Mouse (Mus musculus): Measurements from ENCODE around the gene 0610010K14Rik.

The 0610010K14Rik gene

DNA sequence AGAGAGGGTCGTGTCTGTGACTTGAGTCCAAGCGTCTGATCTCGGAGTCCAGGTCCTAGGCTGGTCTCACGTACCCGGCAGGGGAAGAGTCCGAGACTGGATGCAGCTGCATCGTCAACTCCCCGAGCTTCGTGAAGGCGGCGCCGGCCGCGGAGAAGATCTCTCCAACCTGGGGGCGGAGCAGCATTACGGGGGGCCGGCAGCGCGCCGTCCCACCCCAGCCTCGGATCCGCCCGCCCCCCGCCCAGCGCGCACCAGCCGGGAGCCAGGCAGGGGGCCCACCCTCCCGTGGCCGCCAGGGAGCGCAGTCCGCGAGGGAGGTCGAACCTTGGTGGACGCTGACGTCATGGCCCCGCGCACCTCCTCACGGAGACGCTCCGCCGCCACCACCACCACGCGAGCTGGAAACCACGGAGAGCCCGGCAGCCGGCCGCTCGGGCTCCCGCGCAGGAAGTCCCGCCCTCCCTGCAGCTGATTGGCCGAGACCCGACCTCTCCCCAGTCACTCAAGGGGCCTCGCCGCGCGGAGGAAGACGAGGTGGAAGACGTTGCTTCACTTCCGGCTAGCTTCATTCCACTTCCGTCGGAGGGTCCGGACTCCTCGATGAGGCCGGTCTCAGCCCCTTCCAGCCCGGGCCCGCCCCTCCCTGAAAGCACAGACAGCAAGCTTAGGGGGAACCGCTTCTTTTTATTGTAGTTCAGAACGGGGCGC is at the start of gene 0610010K14Rik:
TSS of gene 0610010K14Rik (minus strand) at position 458 of the 711 bp plus-strand sequence.
- peak; percentile 100 for DNase-seq

DNA sequence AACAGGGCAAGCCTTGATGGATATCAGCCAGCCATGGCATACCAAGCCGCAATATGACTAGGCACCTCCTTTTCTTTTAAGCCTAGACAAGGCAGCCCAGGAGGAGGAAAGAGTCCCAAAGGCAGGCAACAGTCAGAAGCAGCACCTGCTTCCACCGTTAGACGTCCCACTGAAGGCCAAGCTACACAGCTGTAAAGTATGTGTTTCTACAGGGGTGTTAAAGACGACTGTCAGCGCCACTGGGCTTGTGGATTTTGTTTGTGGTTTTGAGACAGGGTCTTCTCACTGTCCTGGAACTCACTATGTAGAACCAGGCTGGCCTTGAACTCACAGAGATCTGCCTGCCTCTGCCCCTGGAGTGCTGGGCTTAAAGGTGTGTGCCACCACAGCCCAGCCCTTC is 48.0 kb upstream of the 0610010K14Rik start:
- no peak for DNase-seq

DNA sequence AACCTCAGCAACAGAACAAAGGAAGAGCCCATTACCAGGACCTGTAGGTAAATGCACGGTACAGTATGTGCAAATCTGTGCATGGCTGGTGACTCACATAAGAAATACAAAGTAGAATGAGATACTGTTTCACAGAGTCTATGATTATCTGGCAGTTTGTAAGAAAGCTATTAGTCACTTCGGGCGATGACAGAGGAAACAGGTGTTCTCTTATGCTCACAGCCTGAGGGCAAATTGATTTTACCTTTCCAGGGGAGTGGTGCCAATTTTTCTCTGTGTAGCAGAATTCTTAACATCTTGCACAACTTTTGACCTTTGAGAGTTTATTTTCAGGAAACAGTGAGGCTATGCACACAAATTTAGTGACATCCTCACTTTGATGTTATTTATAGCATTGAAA is 47.0 kb upstream of the 0610010K14Rik start:
- DNase-seq: no peak

DNA sequence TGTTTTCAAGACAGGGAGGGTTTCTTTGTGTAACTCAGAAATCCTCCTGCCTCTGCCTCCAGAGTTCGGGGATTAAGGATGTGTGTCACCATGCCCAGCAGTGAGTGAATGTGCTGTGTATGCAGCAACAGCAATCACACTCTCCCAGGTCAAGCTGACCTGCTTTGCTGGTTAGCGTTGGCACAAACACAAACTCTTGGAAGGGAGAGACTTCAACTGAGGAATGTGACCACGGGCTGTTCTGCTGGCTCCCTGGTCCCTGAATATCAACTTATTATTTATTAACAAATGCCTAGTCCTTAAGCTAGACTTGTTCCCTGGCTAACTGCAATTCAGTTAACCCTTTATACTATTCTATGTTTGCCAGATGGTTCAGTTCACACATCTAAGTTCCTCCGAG is 46.0 kb upstream of the 0610010K14Rik start:
- peak; percentile 91 for DNase-seq

DNA sequence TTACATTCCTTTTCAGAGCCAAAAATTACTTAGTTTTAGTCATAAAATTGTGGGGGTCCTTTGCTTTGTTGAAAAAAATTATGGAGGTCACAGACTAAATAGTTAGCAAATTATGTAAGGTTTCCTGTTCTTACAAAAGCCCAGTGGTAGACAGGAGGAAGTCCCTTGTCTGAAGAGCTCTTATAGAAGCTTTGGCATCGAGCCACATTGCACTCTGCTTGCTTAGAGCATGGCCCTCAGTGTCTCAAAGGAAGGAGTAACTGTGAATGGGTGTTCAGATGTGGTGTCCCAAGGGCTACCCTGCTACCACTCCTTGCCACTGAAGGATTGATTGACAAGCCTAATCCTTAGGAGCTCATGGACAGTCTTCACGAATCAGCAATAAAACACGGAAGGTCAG is 42.7 kb upstream of the 0610010K14Rik start:
- DNase-seq: peak; percentile 92

DNA sequence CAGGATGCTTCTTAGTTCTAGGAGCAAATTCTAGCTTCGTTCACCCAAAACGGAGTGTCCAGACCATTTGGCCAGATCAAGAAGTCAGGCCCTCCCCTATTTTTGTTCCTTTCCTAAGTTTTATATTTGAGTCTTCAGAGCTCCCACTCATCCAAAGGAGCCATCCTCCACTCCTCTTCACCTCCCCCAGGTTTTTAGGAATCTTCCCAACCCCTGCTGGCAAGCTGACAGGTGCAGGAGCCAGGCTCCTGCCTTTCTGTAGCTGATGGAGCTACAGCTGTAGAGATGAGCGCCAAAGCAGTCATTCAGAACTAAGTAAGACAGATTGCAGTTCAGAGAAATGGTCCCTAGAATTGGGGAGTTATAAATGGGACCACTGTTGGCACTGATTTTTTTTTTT is 41.2 kb upstream of the 0610010K14Rik start:
- peak; percentile 60 for DNase-seq

DNA sequence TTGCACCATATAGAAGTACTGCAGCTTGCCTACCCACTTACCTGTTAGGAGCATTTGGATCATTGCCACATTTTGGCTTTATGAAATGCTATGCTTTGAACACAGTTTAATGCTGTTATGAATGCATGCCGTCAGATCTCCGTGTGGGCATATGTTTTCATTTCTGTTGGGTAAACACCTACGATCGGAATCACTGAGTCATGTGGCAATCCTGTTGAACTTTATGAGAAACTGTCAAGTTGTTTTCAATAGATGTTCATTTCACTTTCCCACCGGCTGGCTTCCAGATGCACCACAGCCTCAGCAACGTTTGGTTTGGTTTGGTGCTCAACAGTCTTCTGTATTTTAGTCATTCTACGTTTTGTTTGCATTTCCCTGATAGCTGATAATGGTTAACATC is 33.9 kb upstream of the 0610010K14Rik start:
- no peak for DNase-seq

DNA sequence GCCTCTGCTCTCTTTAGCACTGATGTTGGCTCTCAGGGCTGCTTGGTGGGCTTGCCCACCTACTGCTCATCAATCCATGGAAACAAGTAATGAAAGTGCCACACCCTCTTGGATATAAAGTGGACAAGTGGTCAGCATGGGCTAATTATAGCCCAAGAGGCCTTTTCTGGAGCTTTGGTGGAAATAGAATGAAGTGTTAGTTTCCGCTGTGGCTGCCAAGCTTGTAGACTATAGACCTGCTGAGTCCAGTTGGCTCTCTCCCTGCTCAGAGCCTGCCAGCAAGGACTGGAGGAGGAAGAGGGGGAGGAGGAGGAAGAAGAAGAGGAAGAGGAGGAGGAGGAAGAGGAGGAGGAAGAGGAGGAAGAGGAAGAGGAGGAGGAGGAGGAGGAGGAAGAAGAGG is 28.7 kb upstream of the 0610010K14Rik start:
- DNase-seq: peak; percentile 96

DNA sequence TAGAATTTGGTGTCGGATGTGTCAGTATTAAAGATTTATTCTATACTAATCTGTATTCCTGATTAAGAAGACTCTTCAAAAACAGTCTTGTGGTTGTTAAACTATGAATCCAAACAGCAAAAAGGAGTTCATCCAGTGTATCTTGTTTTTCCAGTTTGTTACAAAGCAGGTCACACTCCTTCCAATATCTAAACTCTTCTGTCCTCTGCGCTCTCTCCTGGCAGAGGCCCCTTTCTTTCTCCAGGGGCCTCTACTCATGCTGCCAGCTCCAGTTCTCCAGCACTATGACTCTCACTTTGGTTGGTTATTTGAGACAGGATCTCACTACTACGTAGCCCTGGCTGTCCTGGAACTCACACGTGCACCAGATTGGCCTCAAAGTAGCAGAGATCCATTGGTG is 28.1 kb upstream of the 0610010K14Rik start:
- DNase-seq: no peak

DNA sequence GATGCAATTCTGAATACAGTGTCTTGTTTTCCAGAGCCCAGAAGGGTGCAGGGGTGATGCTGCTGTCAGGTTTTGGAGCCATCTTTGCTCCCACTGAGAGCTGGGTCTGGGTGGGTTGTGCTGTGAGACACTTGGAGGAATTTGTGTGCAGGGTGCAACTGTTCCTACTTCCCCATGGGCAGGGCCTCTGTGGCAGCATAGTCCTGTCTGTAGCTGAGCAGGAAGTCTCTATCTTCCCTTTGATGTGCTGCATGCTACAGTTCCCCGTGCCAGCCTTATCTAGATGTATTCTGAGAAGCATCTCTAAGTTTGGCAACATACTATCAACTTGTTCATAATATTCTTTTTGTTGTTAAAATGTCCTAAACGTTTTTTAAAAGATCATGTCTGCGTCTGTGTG is 27.5 kb upstream of the 0610010K14Rik start:
- no peak for DNase-seq

DNA sequence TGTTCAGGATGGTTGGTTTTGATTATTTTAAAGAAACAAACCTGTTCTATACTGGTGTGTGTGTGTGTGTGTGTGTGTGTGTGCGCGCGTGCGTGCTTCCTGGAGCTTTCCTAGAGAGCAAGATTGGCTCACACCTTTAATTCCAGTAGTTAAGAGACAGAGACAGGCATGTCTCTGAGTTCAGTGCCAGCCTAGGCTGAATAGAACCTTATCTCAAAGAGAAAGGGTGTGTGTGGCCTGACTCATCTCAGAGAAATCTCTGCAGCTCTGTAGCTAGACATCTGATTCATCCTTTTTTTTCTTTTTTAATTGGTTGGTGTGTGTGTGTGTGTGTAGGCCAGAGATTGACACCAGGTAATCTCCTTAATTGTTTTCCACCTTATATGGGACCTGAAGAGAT is 21.3 kb upstream of the 0610010K14Rik start:
- DNase-seq: no peak

DNA sequence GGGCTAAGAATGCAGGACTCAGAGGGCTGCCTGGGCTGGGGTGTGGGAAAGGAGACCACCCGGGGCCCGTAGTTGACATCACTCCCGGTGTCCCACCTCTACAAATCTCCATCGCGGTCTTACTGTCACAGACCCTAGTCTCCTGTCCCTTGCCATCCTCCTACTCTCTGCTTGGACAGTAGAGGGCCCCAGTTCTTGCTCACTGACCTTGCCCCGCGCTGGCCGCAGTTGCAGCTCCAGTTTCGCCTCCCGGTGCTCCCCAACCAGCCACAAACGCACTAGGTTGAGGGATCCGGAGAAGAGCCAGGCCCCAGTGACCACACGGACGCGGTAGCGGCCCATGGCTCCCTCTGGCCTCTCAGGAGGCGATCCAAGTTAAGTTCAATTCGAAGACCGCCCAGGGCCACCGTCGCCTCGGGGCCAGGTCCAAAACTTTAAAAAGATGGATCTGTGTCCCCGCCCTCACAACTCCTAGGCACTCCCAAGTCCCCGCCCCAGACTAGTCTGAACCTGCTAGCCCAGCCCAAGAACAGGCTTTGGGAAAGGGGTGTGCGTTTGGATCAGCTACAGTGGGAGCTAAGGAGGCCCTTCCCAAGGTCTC is 17.3 kb upstream of the 0610010K14Rik start, which contains the start of gene Alox12:
TSS of gene Alox12 (minus strand) at position 423 of the 601 bp plus-strand sequence.
- peak; percentile 96 for DNase-seq

DNA sequence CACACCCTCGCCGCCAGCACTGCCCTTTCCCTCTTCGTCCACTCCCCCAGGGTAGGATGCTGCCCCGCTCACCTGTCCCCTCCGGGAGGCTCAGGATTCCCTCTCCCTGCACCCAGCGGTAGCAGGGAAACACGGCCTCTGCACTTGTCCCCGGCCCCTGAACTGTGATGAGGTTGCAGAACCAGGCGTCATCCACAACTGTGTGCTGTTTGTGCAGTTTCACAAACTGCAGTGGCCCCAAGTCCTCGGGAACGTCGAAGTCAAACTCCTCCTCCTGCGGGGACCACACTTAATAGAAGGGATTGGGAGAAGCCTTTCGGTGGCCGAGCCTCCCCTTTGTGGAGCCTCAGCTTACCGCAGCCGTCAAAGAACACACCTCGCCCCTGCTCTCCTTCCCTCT is 16.6 kb upstream of the 0610010K14Rik start:
- peak; percentile 86 for DNase-seq

DNA sequence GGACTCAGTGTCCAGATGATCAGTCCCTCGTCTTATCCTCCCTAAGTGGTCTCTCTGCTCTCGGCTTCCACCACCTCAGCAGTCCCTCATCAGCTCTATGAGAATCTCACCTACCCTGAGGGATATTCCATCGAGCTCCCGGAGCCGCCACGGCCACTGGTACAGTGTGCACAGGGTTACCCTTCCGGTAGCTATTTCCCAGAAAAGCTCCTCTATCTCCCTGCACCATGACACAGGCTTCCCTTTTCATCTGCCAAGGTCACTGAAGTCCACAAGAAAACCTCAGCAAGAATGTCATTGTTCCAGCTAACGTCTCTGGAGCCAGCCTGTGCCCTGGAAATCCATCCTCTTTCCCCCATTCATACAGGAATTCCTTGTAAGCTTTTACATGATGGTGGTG is 14.1 kb upstream of the 0610010K14Rik start:
- DNase-seq: peak; percentile 76

DNA sequence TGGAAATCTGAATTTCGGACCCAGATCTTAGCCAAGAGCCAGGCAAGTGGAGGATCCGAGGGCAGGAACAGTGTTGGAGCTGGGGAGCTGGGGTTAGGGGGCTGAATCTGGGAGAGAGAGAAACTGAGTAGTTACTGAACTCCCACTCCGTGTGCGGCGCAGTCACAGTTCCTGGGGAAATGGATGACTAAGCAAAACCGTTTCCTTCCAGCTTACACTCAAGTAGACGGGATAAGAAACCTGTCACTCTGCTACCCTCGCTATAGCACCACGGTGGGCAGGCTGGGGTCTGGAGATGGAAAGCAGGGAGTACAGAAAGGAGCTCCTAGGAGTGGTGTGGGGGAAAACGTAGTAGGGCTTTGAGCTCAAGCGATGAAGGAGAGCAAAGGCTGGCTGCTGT is 12.4 kb upstream of the 0610010K14Rik start:
- peak; percentile 52 for DNase-seq

DNA sequence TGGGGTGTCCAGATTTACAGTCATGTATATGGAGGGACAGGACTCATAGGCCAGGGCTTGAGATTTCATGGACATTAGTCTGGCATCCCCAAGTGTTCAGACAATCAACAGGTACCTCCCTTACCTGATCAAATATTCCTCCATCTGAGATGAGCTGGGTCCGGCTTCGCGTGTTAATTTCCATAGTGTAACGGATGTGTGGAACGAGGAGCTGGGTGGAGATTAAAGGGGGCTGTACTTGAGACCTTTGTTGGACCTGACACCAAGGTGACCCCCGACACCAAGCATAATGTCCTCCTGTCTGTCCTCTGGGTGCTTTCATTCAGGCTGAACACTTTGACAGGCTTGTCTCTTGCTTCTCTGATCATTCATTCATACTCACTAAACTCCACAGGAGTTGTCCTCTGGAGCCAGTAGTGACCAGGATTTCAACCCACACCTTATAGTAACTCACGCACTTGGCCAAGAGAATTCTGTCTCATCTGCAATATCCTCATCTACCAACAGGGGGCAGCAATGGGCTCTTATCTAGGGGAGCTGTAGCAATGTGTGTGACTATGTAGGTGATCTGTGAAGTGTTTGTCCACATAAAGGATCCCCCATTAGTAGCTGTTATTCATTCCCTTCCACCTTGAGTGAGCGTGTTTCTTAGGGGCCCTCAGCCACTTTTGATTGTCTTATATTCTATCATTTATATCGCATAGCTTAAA is 9.6 kb upstream of the 0610010K14Rik start:
- DNase-seq: peak; percentile 90

DNA sequence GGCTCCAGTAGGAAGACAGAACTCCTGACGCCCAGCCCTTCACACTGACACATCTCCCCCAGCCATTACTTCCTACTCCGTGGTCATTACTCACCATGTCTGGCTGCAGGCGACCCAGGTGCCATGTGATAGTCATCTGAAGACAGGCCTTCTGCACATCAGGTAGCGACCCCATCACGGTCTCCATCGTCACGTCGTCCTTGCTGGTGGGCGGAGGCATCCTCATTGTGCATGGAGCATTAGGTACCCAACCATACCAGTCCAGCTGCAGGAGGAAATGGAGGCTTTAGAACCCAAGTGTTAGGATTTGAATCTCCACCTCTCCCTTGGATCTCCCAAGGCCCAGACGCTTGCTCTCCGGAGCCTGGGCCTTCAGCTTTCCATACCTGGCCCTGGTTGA is 4.9 kb upstream of the 0610010K14Rik start:
- DNase-seq: peak; percentile 92

DNA sequence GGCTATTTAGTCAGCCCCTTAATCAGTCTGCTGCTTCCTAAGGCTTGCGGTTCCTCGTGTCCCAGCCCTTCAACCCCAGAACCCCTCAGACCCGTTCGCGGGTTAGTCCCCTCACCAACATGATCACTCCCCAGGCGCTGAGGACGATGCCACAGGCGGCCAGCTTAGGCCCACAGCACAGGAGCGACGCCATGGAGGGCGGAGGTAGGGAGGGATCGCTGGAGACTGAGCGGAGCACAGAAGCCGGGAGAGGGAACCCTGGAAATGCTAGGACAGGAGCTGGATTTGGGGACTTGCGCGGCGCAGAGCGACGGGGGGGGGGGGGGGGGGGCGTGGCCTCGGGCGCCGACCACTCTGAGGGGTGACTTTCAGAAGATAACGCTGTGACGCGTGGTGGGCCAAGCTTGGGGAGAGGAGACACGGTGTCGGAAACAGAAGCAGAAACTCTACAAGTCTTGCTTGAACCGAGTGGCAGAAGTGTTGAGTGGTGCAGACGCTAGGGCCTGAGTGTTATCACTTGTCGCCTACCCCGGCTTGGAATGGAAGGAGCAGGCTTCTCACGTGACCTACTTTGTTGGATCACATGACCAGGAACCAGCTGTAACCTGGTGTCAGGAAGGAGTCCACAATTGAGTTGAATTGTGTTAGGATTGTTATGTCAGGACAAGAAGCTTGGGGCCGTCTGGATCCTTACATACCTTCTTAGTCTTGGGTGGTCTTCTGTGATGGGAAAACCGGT is 2.0 kb upstream of the 0610010K14Rik start, which contains the start of the genes Gm21988 and Rnasek:
TSS of gene Gm21988 (minus strand) at position 290 of the 739 bp plus-strand sequence.
TSS of gene Rnasek (minus strand) at position 302 of the 739 bp plus-strand sequence.
- peak; percentile 99 for DNase-seq

DNA sequence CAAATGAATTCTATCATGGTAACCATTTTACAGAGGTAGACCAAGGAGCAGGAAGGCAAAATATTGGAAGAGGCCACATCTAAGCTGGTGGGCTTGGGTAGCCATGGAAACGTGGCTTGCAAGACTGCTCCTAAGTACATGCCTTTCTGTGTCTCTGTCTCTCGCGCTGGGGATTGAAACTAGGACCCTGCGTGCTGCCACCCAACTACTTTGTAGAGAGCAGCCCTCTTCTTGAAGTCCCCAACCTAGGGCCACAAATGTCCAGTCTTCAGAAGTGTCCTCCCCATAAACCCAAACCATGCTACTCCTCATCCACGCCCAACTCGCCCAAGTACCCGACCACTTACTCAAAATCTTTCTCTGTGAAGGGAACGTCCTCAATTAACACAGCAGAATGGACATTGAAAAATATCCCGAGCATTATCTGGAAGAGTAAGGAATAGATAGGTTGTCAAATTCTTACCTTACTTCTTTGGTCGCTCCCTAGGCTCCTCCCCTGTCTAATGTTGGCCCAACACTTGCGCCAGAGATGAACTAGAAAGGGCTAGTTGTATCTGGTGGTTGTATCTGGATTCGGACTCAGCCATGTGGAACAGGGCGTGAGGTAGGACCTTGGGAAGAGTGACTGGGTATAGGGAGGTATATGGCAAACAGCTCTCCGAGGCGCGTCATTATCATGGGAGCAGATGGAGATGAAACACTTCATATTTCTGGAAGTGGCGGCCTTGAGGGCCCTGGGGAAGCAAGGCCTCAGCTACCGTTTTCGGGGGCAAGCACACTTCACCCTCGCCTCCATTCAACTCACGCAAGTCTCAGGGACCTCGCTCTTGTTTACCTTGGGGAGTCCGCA is 1.1 kb upstream of the 0610010K14Rik start:
- peak; percentile 95 for DNase-seq

DNA sequence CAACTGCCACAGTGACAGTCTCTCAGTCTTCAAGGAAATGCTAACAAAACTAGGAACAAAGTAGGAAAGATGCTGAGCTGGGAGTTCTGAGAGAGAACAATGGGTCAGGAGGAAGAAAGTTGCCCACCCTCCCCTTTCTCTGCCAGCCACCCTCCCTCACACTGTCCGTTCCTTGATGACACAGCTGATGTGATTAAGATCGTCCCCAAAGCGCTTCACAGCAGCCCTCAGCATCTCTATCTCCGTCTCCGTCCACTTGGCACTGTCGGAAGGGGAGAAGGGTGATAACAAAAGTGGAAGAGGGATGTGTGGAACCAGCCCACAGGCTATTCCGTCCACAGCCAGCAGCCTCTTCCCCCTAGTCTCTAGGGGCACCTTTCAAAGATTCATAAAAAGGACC is 997 bp downstream of the 0610010K14Rik start:
- peak; percentile 95 for DNase-seq

DNA sequence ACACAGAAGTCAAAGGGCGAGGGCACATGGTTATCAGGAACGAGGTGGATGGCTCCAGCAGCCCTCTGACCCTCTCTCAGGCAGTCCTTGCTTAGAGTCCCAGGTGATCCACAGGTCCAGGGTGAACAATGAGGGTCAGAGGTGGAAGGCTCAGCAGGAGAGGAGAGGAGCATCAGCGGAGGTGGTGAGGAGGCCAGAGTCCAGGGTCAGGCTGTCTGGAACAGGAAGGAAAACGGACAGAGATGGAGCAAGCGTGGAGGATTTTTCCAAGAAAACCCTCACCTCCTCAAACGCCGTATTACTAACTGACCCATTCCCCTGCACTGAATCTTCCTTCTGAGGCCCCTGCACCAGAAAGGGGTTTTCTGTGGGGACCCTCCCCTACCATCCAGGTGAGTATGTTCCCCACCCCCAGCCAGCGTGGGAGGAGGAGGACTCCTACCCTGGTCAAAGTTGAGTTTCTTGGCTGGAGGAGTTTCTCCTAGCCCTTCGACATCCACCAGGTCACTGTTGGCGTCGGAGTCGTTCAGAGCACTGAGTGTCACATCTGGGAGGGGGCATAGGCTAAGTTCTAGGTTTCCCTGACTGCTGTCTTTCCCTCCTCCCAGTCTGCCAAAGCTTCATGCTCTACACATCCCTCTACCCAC is 2.3 kb downstream of the 0610010K14Rik start:
- DNase-seq: peak; percentile 91

DNA sequence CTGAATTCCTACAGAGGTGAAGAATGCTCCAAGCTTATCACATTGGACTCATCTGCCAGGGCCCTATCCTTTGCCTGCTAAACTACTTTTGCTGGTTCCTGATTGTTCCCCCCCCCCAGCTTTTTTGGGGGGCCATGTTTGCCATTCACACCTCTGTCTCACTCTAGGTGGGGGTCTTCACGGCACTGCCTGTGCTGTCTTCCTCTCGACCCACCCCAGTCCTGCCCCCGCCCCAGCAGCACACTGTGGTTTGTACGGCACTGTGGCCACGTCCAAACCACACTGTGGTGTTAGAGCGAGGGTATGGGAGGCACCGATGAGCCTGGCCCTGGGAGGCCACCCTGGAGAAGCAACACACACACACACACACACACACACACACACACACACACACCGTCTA is 3.2 kb downstream of the 0610010K14Rik start:
- DNase-seq: peak; percentile 93

All from heart, adult 11 months (tissue).